Mouse (Mus musculus) heart, embryonic 16.5 days (tissue): ENCODE measurements around the gene Fam168a. TPM values are rescaled to one million over a fixed set of nuclear protein-coding genes. Genes with fewer than 3 reads are reported as not detected.
A peak's percentile ranks its signal among the peaks of the same experiment; 100 is the strongest.
"Not testable (repeated sequence)": the region's sequence is repeated elsewhere in the genome, so short reads cannot be mapped to it uniquely, and the experiment has no call there.

Experiments used
- ATAC-seq: fragments of 200-750 bp; cut with Nextera tagmentation; replicated peaks from 2 replicates; pipeline ENCODE4 v1.8.0; 2017; ENCODE audit warnings: moderate number of reproducible peaks; ENCODE audit not compliant: insufficient read depth, low FRiP score; ENCODE audit errors: extremely low read depth
- H3K27ac ChIP-seq: fragments of 300-500 bp; sonication (generic); 2 replicates; pipeline ENCODE4 v1.5.1; 2014; ENCODE audit warnings: mild to moderate bottlenecking, low read length, control low read depth, moderate library complexity
- H3K27me3 ChIP-seq: fragments of 300-500 bp; sonication (generic); 2 replicates; pipeline ENCODE4 v1.6.1; 2014; ENCODE audit warnings: low read length, mixed read lengths; ENCODE audit not compliant: control insufficient read depth, insufficient read depth
- H3K36me3 ChIP-seq: fragments of 300-500 bp; sonication (generic); 2 replicates; pipeline ENCODE4 v1.6.1; 2014; ENCODE audit not compliant: control insufficient read depth, insufficient read depth
- H3K4me1 ChIP-seq: fragments of 300-500 bp; sonication (generic); 2 replicates; pipeline ENCODE4 v1.6.1; 2014; ENCODE audit warnings: low read length, mixed read lengths; ENCODE audit not compliant: control insufficient read depth, insufficient read depth
- H3K4me2 ChIP-seq: fragments of 300-500 bp; sonication (generic); 2 replicates; pipeline ENCODE4 v1.6.1; 2014; ENCODE audit warnings: low read depth, mild to moderate bottlenecking, control low read depth, low read length
- H3K4me3 ChIP-seq: fragments of 300-500 bp; sonication (generic); 2 replicates; pipeline ENCODE4 v1.5.1; 2014; ENCODE audit warnings: mild to moderate bottlenecking, control low read depth, low read length
- H3K9ac ChIP-seq: fragments of 300-500 bp; sonication (generic); 2 replicates; pipeline ENCODE4 v1.6.1; 2014; ENCODE audit warnings: low read length, control low read depth
- H3K9me3 ChIP-seq: fragments of 300-500 bp; sonication (generic); replicated peaks from 2 replicates; pipeline ENCODE4 v1.6.1; 2016; ENCODE audit warnings: low read length; ENCODE audit not compliant: control insufficient read depth
- whole genome bisulfite sequencing: fragments of 180-500 bp; shearing (Covaris S2); extraction: QIAGEN DNeasy Blood & Tissue Kit; methylation state at CpG from one replicate; pipeline ENCODE4 v1.1.7; 2014; 5-methylcytosine and 5-hydroxymethylcytosine counted together
- polyA plus RNA-seq: library from polyadenylated mRNA; unstranded; fragments of >200 nt; fragmentation: Nextera tagmentation; extraction: Ambion mirVana; gene quantifications from 2 replicates; pipeline ENCODE4 v1.2.1, GENCODE M21; 2015

Gene Fam168a
- polyA plus RNA-seq, 1 experiment from 2014 or later: 25.6 TPM

DNA sequence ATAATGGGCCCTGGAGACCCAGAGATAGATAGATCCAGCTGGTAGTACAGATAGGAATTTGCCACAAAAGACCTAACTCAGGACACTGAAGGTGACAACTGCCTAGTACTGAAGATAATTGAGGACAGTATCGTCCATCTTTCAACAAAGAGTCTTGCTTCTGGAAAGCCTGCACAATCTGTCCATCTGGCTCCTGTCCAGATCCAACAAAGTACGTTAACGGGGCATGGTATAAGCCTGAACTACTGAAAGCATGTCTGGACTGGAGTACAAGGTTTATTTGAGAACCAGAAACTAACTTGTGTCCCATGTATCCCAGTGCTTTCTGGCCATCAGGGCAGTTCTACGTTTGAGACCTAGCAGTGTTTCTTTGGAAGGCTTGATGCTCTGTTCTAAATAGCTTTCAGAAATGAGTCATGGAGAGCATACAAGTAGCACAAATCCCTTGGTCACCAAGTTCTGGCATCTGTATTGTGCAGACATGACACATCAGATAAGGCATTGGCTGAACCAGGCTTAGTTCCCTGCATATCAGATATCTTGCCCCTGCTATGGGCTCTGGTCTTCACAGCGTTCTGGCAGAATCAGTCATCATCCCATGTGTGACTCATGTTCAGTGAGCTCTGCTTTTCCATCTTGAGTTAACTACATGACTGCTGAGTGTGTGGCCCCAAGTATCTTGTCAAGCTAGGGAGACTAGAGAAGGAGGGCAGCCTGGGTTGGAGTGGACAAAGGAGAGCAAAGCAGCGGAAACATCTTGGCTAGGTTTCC lies 133.4 kb downstream of the Fam168a start:
- Histone ChIP-seq H3K36me3 (peaks cover 8% of the 10 kb centered on the region), H3K4me3 (no peak overlapping the region), H3K9ac (no peak overlapping the region), H3K27me3 (no peaks in the 10 kb centered on the region), H3K4me2 (no peak overlapping the region), H3K27ac (no peak overlapping the region), H3K9me3 (no peaks in the 10 kb centered on the region), H3K4me1 (peaks cover 25% of the 10 kb centered on the region)
- 0 out of 2 replicates have a peak, but pooled peaks have one; percentile 39 for ATAC-seq
- WGBS: 48% methylated on average over 6 of the region's 6 CpGs

GRCm38 (mm10) chr7:100840906-100841305 lies 134.5 kb downstream of the Fam168a start:
- H3K27me3 ChIP-seq: no peaks in the 10 kb centered on the region
- no peak overlapping the region for H3K27ac ChIP-seq
- H3K36me3 ChIP-seq: peaks cover 3% of the 10 kb centered on the region
- no peak overlapping the region for H3K9ac ChIP-seq
- H3K9me3 ChIP-seq: no peaks in the 10 kb centered on the region
- peaks cover 33% of the 10 kb centered on the region for H3K4me1 ChIP-seq
- WGBS: 91% methylated on average over 1 of the region's 1 CpGs
- no peak for ATAC-seq
- no peak overlapping the region for H3K4me2 ChIP-seq
- no peak overlapping the region for H3K4me3 ChIP-seq

GRCm38 (mm10) chr7:100841608-100842007 lies 135.2 kb downstream of the Fam168a start:
- no peak for ATAC-seq
- 88% methylated on average over 6 of the region's 6 CpGs for WGBS
- Histone ChIP-seq H3K4me1 (peaks cover 33% of the 10 kb centered on the region), H3K9ac (no peak overlapping the region), H3K27me3 (no peaks in the 10 kb centered on the region), H3K4me2 (no peak overlapping the region), H3K36me3 (peaks cover 2% of the 10 kb centered on the region; the same call in 1 of the 2 replicates), H3K4me3 (no peak overlapping the region), H3K9me3 (no peaks in the 10 kb centered on the region), H3K27ac (no peak overlapping the region)

GRCm38 (mm10) chr7:100842175-100842574 lies 135.7 kb downstream of the Fam168a start:
- H3K4me1 ChIP-seq: peaks cover 33% of the 10 kb centered on the region
- WGBS: 88% methylated on average over 5 of the region's 5 CpGs

DNA sequence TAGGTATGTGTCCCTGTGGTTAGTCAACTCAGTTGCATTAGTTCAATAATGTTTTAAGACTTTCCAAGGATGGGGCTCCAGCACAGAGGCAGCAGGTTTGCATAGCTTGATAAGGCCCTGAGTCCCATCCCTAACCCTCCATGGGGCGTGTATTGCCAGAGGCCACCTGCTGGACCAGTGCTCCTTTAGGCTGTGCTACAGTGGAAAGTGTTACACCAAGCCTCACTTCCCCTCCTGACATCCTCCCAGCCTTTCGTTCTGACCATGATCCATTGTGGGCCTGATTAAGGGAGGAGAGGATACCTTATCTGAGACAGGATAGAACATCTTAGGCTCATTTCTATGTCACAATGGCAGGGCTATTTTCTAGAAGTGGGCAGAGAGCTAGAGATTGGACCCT lies 137.4 kb downstream of the Fam168a start:
- Histone ChIP-seq H3K27ac (peak overlapping the region; percentile 49; the same call in 1 of the 2 replicates), H3K9me3 (no peaks in the 10 kb centered on the region), H3K4me2 (no peak overlapping the region), H3K36me3 (no peaks in the 10 kb centered on the region), H3K27me3 (no peaks in the 10 kb centered on the region), H3K4me3 (no peak overlapping the region), H3K4me1 (peaks cover 30% of the 10 kb centered on the region), H3K9ac (no peak overlapping the region)
- 68% methylated on average over 2 of the region's 2 CpGs for WGBS
- no peak for ATAC-seq

More at GRCm38 (mm10) chr7:100842175-100842574, 135.7 kb downstream of the Fam168a start:
- Histone ChIP-seq H3K4me3 (no peak overlapping the region), H3K27me3 (no peaks in the 10 kb centered on the region), H3K9ac (no peak overlapping the region), H3K9me3 (no peaks in the 10 kb centered on the region), H3K27ac (no peak overlapping the region), H3K4me2 (no peak overlapping the region), H3K36me3 (no peaks in the 10 kb centered on the region)
- no peak for ATAC-seq

GRCm38 (mm10) chr7:100844385-100845025 lies 138.1 kb downstream of the Fam168a start:
- Histone ChIP-seq H3K27ac (peak overlapping the region; percentile 64), H3K27me3 (no peaks in the 10 kb centered on the region), H3K4me3 (no peak overlapping the region), H3K36me3 (no peaks in the 10 kb centered on the region), H3K4me2 (no peak overlapping the region), H3K9me3 (no peaks in the 10 kb centered on the region), H3K9ac (no peak overlapping the region), H3K4me1 (peaks cover 24% of the 10 kb centered on the region)
- WGBS: 34% methylated on average over 2 of the region's 2 CpGs
- no peak; the same call in 1 of the 2 replicates for ATAC-seq

GRCm38 (mm10) chr7:100845026-100845400 lies 138.6 kb downstream of the Fam168a start:
- ATAC-seq: no peak
- no peak overlapping the region for H3K4me3 ChIP-seq
- no peak overlapping the region for H3K4me2 ChIP-seq
- no peak overlapping the region for H3K9ac ChIP-seq
- H3K27ac ChIP-seq: peak overlapping the region; percentile 64
- no peaks in the 10 kb centered on the region for H3K9me3 ChIP-seq
- peaks cover 21% of the 10 kb centered on the region for H3K4me1 ChIP-seq
- no peaks in the 10 kb centered on the region for H3K27me3 ChIP-seq
- H3K36me3 ChIP-seq: no peaks in the 10 kb centered on the region

DNA sequence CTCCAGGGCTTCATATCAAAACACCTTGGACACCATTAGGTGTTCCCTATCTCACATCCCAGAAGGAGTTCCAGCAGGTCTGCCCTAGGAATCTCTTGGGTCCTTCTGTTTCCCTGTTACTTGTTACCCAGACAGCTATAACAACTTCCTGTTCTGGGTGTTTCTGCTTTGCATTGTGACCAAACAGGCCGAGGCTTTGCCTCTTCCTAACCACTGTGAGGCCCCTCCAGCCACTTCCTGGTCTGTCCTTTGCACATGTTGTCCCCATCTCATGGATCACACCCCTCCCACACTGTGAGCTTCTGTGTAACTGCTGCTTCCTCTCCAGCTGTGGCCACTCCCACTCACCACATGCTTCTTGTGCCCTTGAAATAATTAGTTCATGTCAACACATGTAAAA lies 139.0 kb downstream of the Fam168a start:
- Histone ChIP-seq H3K27ac (peak overlapping the region; percentile 64), H3K9me3 (no peaks in the 10 kb centered on the region), H3K4me2 (no peak overlapping the region), H3K4me3 (no peak overlapping the region), H3K9ac (no peak overlapping the region), H3K27me3 (no peaks in the 10 kb centered on the region), H3K4me1 (peaks cover 18% of the 10 kb centered on the region), H3K36me3 (no peaks in the 10 kb centered on the region)
- 34% methylated on average over 1 of the region's 1 CpGs for WGBS
- peak; percentile 62 for ATAC-seq

- H3K9ac ChIP-seq, H3K36me3 ChIP-seq, H3K9me3 ChIP-seq, H3K4me2 ChIP-seq, H3K4me3 ChIP-seq, ATAC-seq, H3K27me3 ChIP-seq: not testable (repeated sequence)
- Histone ChIP-seq H3K27ac (0 out of 2 replicates have a peak overlapping the region, but pooled peaks have one; percentile 18), H3K4me1 (peaks cover 18% of the 10 kb centered on the region)
- WGBS: 74% methylated on average over 7 of the region's 7 CpGs
These were observed 139.6 kb downstream of the Fam168a start for GRCm38 (mm10) chr7:100846033-100846432.
